Mouse (Mus musculus): Measurements from ENCODE around the gene Wrnip1. TPM values are rescaled to one million over a fixed set of nuclear protein-coding genes. Genes with fewer than 3 reads are reported as not detected.

Wrnip1 gene
- polyA plus RNA-seq, 1 experiment from 2014 or later: 26.2 TPM

- H3K36me3 ChIP-seq: peaks cover 35% of the 10 kb centered on the region
- no peak overlapping the region for H3K27ac ChIP-seq
- H3K4me2 ChIP-seq (replicated peaks): no peak overlapping the region
- H3K9me3 ChIP-seq: no peaks in the 10 kb centered on the region
- no peaks in the 10 kb centered on the region for H3K27me3 ChIP-seq (replicated peaks)
- no peak overlapping the region for H3K9ac ChIP-seq
- H3K4me1 ChIP-seq (replicated peaks): no peaks in the 10 kb centered on the region
- no peak overlapping the region for H3K4me3 ChIP-seq (replicated peaks)
- no peak for ATAC-seq
- WGBS: 93% methylated on average over 5 of the region's 5 CpGs
Observed at GRCm38 (mm10) chr13:32819926-32820325, 18.1 kb downstream of the Wrnip1 start.

- Histone ChIP-seq H3K27me3 (replicated peaks) (no peaks in the 10 kb centered on the region), H3K9ac (no peak overlapping the region), H3K4me1 (replicated peaks) (no peaks in the 10 kb centered on the region), H3K4me2 (replicated peaks) (no peak overlapping the region), H3K4me3 (replicated peaks) (no peak overlapping the region), H3K27ac (no peak overlapping the region), H3K9me3 (no peaks in the 10 kb centered on the region), H3K36me3 (peaks cover 29% of the 10 kb centered on the region)
- ATAC-seq: no peak
- WGBS: 96% methylated on average over 4 of the region's 4 CpGs
Observed at GRCm38 (mm10) chr13:32821671-32822070, 19.8 kb downstream of the Wrnip1 start.

GRCm38 (mm10) chr13:32823126-32823525, 21.3 kb downstream of the Wrnip1 start:
- H3K27ac ChIP-seq: no peak overlapping the region
- H3K36me3 ChIP-seq: peaks cover 21% of the 10 kb centered on the region; the same call in 1 of the 2 replicates
- no peak overlapping the region for H3K4me3 ChIP-seq (replicated peaks)
- no peaks in the 10 kb centered on the region for H3K27me3 ChIP-seq (replicated peaks)
- H3K9me3 ChIP-seq: no peaks in the 10 kb centered on the region
- 86% methylated on average over 6 of the region's 6 CpGs for WGBS
- H3K4me1 ChIP-seq (replicated peaks): no peaks in the 10 kb centered on the region
- no peak overlapping the region for H3K9ac ChIP-seq
- no peak overlapping the region for H3K4me2 ChIP-seq (replicated peaks)
- no peak for ATAC-seq

- WGBS: 65% methylated on average over 6 of the region's 6 CpGs
Observed at GRCm38 (mm10) chr13:32824377-32825330, 22.8 kb downstream of the Wrnip1 start.

GRCm38 (mm10) chr13:32825546-32825945, 23.7 kb downstream of the Wrnip1 start:
- WGBS: 86% methylated on average over 8 of the region's 8 CpGs
- Histone ChIP-seq H3K4me2 (replicated peaks) (no peak overlapping the region), H3K27ac (no peak overlapping the region), H3K27me3 (replicated peaks) (no peaks in the 10 kb centered on the region), H3K9me3 (no peaks in the 10 kb centered on the region), H3K9ac (no peak overlapping the region), H3K36me3 (peaks cover 15% of the 10 kb centered on the region; the same call in 1 of the 2 replicates), H3K4me3 (replicated peaks) (no peak overlapping the region), H3K4me1 (replicated peaks) (no peaks in the 10 kb centered on the region)
- no peak for ATAC-seq

More at GRCm38 (mm10) chr13:32824377-32825330, 22.8 kb downstream of the Wrnip1 start:
- Histone ChIP-seq H3K9me3 (no peaks in the 10 kb centered on the region), H3K4me1 (replicated peaks) (no peaks in the 10 kb centered on the region), H3K27me3 (replicated peaks) (no peaks in the 10 kb centered on the region), H3K27ac (no peak overlapping the region), H3K4me2 (replicated peaks) (no peak overlapping the region), H3K4me3 (replicated peaks) (no peak overlapping the region), H3K9ac (no peak overlapping the region), H3K36me3 (peaks cover 21% of the 10 kb centered on the region; the same call in 1 of the 2 replicates)
- ATAC-seq: peak; percentile 77

- Histone ChIP-seq H3K4me3 (replicated peaks) (no peak overlapping the region), H3K36me3 (no peaks in the 10 kb centered on the region), H3K9ac (no peak overlapping the region), H3K4me1 (replicated peaks) (0 out of 2 replicates have a peak, but pooled peaks cover 5% of the 10 kb centered on the region), H3K27me3 (replicated peaks) (no peaks in the 10 kb centered on the region), H3K27ac (no peak overlapping the region), H3K4me2 (replicated peaks) (no peak overlapping the region), H3K9me3 (no peaks in the 10 kb centered on the region)
- ATAC-seq: no peak
- 74% methylated on average over 3 of the region's 3 CpGs for WGBS
Observed at GRCm38 (mm10) chr13:32827111-32827822, 25.4 kb downstream of the Wrnip1 start.

- Histone ChIP-seq H3K27ac (no peak overlapping the region), H3K9me3 (no peaks in the 10 kb centered on the region), H3K4me1 (replicated peaks) (0 out of 2 replicates have a peak, but pooled peaks cover 6% of the 10 kb centered on the region), H3K9ac (no peak overlapping the region), H3K27me3 (replicated peaks) (no peaks in the 10 kb centered on the region), H3K4me2 (replicated peaks) (no peak overlapping the region), H3K4me3 (replicated peaks) (no peak overlapping the region), H3K36me3 (no peaks in the 10 kb centered on the region)
- ATAC-seq: peak; percentile 36; the same call in 1 of the 2 replicates
- 61% methylated on average over 4 of the region's 4 CpGs for WGBS
Observed at GRCm38 (mm10) chr13:32827951-32828350, 26.1 kb downstream of the Wrnip1 start.

GRCm38 (mm10) chr13:32828886-32829285, 27.0 kb downstream of the Wrnip1 start:
- Histone ChIP-seq H3K27ac (no peak overlapping the region), H3K4me2 (replicated peaks) (no peak overlapping the region), H3K4me1 (replicated peaks) (0 out of 2 replicates have a peak, but pooled peaks cover 6% of the 10 kb centered on the region), H3K9me3 (no peaks in the 10 kb centered on the region), H3K27me3 (replicated peaks) (no peaks in the 10 kb centered on the region), H3K36me3 (no peaks in the 10 kb centered on the region), H3K9ac (no peak overlapping the region), H3K4me3 (replicated peaks) (no peak overlapping the region)
- WGBS: 76% methylated on average over 4 of the region's 4 CpGs
- ATAC-seq: no peak

- H3K27ac ChIP-seq: 0 out of 2 replicates have a peak overlapping the region, but pooled peaks have one; percentile 44
- WGBS: 62% methylated on average over 3 of the region's 3 CpGs
- H3K9me3 ChIP-seq: no peaks in the 10 kb centered on the region
- no peak overlapping the region for H3K4me2 ChIP-seq (replicated peaks)
- no peak overlapping the region for H3K4me3 ChIP-seq (replicated peaks)
- H3K27me3 ChIP-seq (replicated peaks): no peaks in the 10 kb centered on the region
- peak; percentile 85 for ATAC-seq
- no peak overlapping the region for H3K9ac ChIP-seq
- no peaks in the 10 kb centered on the region for H3K36me3 ChIP-seq
- H3K4me1 ChIP-seq (replicated peaks): 0 out of 2 replicates have a peak, but pooled peaks cover 6% of the 10 kb centered on the region
Observed at GRCm38 (mm10) chr13:32831505-32832273, 29.9 kb downstream of the Wrnip1 start.

GRCm38 (mm10) chr13:32832776-32833175, 30.9 kb downstream of the Wrnip1 start:
- H3K27me3 ChIP-seq (replicated peaks): no peaks in the 10 kb centered on the region
- H3K36me3 ChIP-seq: no peaks in the 10 kb centered on the region
- H3K4me2 ChIP-seq (replicated peaks): no peak overlapping the region
- H3K4me3 ChIP-seq (replicated peaks): no peak overlapping the region
- no peak for ATAC-seq
- 68% methylated on average over 3 of the region's 3 CpGs for whole genome bisulfite sequencing
- H3K9ac ChIP-seq: no peak overlapping the region
- no peaks in the 10 kb centered on the region for H3K9me3 ChIP-seq
- no peak overlapping the region for H3K27ac ChIP-seq
- 0 out of 2 replicates have a peak, but pooled peaks cover 6% of the 10 kb centered on the region for H3K4me1 ChIP-seq (replicated peaks)

- Histone ChIP-seq H3K4me3 (replicated peaks) (no peak overlapping the region), H3K9ac (no peak overlapping the region), H3K4me1 (replicated peaks) (0 out of 2 replicates have a peak, but pooled peaks cover 6% of the 10 kb centered on the region), H3K36me3 (no peaks in the 10 kb centered on the region), H3K4me2 (replicated peaks) (no peak overlapping the region), H3K9me3 (no peaks in the 10 kb centered on the region), H3K27me3 (replicated peaks) (no peaks in the 10 kb centered on the region), H3K27ac (no peak overlapping the region)
- ATAC-seq: no peak
- WGBS: 74% methylated on average over 6 of the region's 6 CpGs
Observed at GRCm38 (mm10) chr13:32833237-32833636, 31.4 kb downstream of the Wrnip1 start.

All from intestine, embryonic 15.5 days (tissue).